In the genomic region with DNA sequence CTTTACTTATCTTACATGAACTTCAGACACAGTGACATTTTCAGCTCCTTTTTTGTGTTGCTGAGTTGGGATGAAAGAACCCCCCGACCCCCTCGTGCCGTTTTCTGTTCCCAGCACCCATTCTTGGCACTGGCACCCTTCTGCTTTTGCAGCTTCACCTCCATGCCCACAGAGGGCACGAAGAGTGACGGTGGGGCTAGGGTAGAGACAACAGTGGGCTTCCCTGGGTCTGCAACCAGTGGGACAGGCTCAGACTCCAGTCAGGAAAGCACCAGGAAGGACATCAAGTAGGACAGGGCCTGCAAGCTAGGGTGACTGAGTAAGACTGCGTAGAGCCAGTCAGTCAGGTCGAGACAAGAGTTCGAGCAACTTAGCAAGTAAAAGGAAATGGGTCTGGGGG, we compare ENCODE assay signal across 11 mouse cellular contexts. TPM values are rescaled to one million over a fixed set of nuclear protein-coding genes. Genes with fewer than 3 reads are reported as not detected.
A peak's percentile ranks its signal among the peaks of the same experiment; 100 is the strongest.
DNase-seq lines count a peak whose midpoint lies in the region; ATAC-seq and TF ChIP-seq lines count a peak whose summit lies in the region.
"Had no signal": no experiment of that assay in that cellular context is flagged by ENCODE, and none has a peak within 500 bp of the region (broad histone marks: within the 10 kb centered on the region; RNA-seq: fewer than 3 reads in every experiment).

No protein-coding gene starts in this region.

- H3K4me2 ChIP-seq in lung, embryonic 14.5 days, result peak overlapping the region; percentile 93
- H3K4me2 ChIP-seq in forebrain, embryonic 12.5 days, result peak overlapping the region; percentile 97
- peak overlapping the region; percentile 96 for H3K4me2 ChIP-seq in limb, embryonic 12.5 days

- H3K4me1 ChIP-seq in lung, embryonic 14.5 days (ENCODE audit: insufficient read depth), result 0 out of 2 replicates have a peak, but pooled peaks cover 4% of the 10 kb centered on the region
- peaks cover 31% of the 10 kb centered on the region for H3K4me1 ChIP-seq in forebrain, embryonic 12.5 days
- H3K4me1 ChIP-seq in limb, embryonic 12.5 days (replicated peaks), result peaks cover 24% of the 10 kb centered on the region
- peaks cover 26% of the 10 kb centered on the region for H3K4me1 ChIP-seq in olfactory bulb, adult 2 months (ENCODE audit: control insufficient read depth, insufficient read depth, low read length)

- no peak for TF ChIP-seq POLR2A in olfactory bulb, adult 2 months (IDR thresholded peaks at IDR 0.05; ENCODE audit: insufficient read depth, low read depth, low read length)

- peak overlapping the region; percentile 46; the same call in 1 of the 2 replicates for H3K27ac ChIP-seq in lung, embryonic 14.5 days (ENCODE audit: low read depth)
- H3K27ac ChIP-seq in forebrain, embryonic 12.5 days, result 0 out of 2 replicates have a peak overlapping the region, but pooled peaks have one; percentile 61
- H3K27ac ChIP-seq in limb, embryonic 12.5 days, result no peak overlapping the region
- H3K27ac ChIP-seq in olfactory bulb, adult 2 months (ENCODE audit: insufficient read depth, low read depth, low read length), result no peak overlapping the region

- ATAC-seq in lung, embryonic 14.5 days (ENCODE audit: insufficient read depth), result peak; percentile 19; the same call in 1 of the 2 replicates
- ATAC-seq in forebrain, embryonic 12.5 days (ENCODE audit: low FRiP score), result peak; percentile 11
- no peak for ATAC-seq in limb, embryonic 12.5 days (ENCODE audit: insufficient number of reproducible peaks, insufficient read depth, low FRiP score, low TSS enrichment, low read depth)
- no peak for ATAC-seq in erythroid progenitor cell, adult 5-6 weeks (replicated peaks; ENCODE audit: low FRiP score, poor library complexity, severe bottlenecking)

- TF ChIP-seq CTCF in lung, embryonic 14.5 days (IDR thresholded peaks at IDR 0.05; ENCODE audit: low read depth), result no peak
- TF ChIP-seq CTCF in olfactory bulb, adult 2 months (IDR thresholded peaks at IDR 0.05; ENCODE audit: insufficient read depth, low read depth, low read length), result no peak

- H3K9ac ChIP-seq in lung, embryonic 14.5 days, result peak overlapping the region; percentile 48
- H3K9ac ChIP-seq in forebrain, embryonic 12.5 days, result no peak overlapping the region
- H3K9ac ChIP-seq in limb, embryonic 12.5 days (replicated peaks), result peak overlapping the region; percentile 38; the same call in 1 of the 2 replicates

- DNase-seq in lung, embryonic 14.5 days, result no peak
- DNase-seq in lung, postnatal 4 days, result no peak
- DNase-seq in thymus, postnatal 4 days, result no peak
- no peak for DNase-seq in urinary bladder, postnatal 14 days (ENCODE audit: low spot score)

- H3K9me3 ChIP-seq in lung, embryonic 14.5 days (ENCODE audit: low read depth, low read length), result no peaks in the 10 kb centered on the region
- no peaks in the 10 kb centered on the region for H3K9me3 ChIP-seq in forebrain, embryonic 12.5 days
- no peaks in the 10 kb centered on the region for H3K9me3 ChIP-seq in limb, embryonic 12.5 days

- H3K27me3 ChIP-seq in lung, embryonic 14.5 days (ENCODE audit: insufficient read depth, low read length), result peaks cover 23% of the 10 kb centered on the region
- H3K27me3 ChIP-seq in forebrain, embryonic 12.5 days, result peaks cover 45% of the 10 kb centered on the region
- peaks cover 66% of the 10 kb centered on the region for H3K27me3 ChIP-seq in limb, embryonic 12.5 days

- H3K36me3 ChIP-seq in lung, embryonic 14.5 days (ENCODE audit: insufficient read depth), result no peaks in the 10 kb centered on the region
- H3K36me3 ChIP-seq in forebrain, embryonic 12.5 days (replicated peaks), result 0 out of 2 replicates have a peak, but pooled peaks cover 3% of the 10 kb centered on the region
- H3K36me3 ChIP-seq in limb, embryonic 12.5 days, result peaks cover 3% of the 10 kb centered on the region; the same call in 1 of the 2 replicates

- WGBS in lung, embryonic 14.5 days, result 50% methylated on average over 8 of the region's 8 CpGs
- WGBS in forebrain, embryonic 12.5 days, result 46% methylated on average over 8 of the region's 8 CpGs
- 52% methylated on average over 8 of the region's 8 CpGs for WGBS in limb, embryonic 12.5 days
- WGBS in olfactory bulb, adult 2 months, result 52% methylated on average over 8 of the region's 8 CpGs

- H3K4me3 ChIP-seq in lung, embryonic 14.5 days (ENCODE audit: low read depth, low read length), result peak overlapping the region; percentile 49
- H3K4me3 ChIP-seq in forebrain, embryonic 12.5 days (replicated peaks), result peak overlapping the region; percentile 64
- peak overlapping the region; percentile 56 for H3K4me3 ChIP-seq in limb, embryonic 12.5 days (replicated peaks)
- H3K4me3 ChIP-seq in olfactory bulb, adult 2 months (ENCODE audit: insufficient read depth, low read depth, low read length), result peak overlapping the region; percentile 89; the same call in 1 of the 2 replicates

RNA-seq across cellular contexts. Expression of gene Rnf208, which starts 1.7 kb away (rescaled TPM):
- polyA plus RNA-seq in lung, embryonic 14.5 days (2014; fragmentation: Nextera tagmentation; extraction: Ambion mirVana), result 7.7 and 9.9 TPM in 2 replicates
- polyA plus RNA-seq in forebrain, embryonic 12.5 days (2016; fragmentation: Nextera tagmentation; extraction: Ambion mirVana), result 30.2 and 37.9 TPM in 2 replicates
- 6.5 and 7.2 TPM in 2 replicates for polyA plus RNA-seq in limb, embryonic 12.5 days (2016; fragmentation: Nextera tagmentation; extraction: Ambion mirVana)
- not detected in 2 replicates for polyA plus RNA-seq in olfactory bulb, adult 2 months (2012; ENCODE audit: insufficient read depth, insufficient read length, low replicate concordance, missing spikeins)
- not detected in 2 replicates for total RNA-seq in erythroid progenitor cell, adult 5-6 weeks (2015; ENCODE audit: low replicate concordance)
- not detected in 2 replicates for total RNA-seq in erythroid progenitor cell, adult 5-6 weeks (2017; ENCODE audit: low replicate concordance)

RNA-seq across cellular contexts. Expression of gene Cysrt1, which starts 1.9 kb away (rescaled TPM):
- not detected in 2 replicates for polyA plus RNA-seq in lung, embryonic 14.5 days (2014; fragmentation: Nextera tagmentation; extraction: Ambion mirVana)
- polyA plus RNA-seq in forebrain, embryonic 12.5 days (2016; fragmentation: Nextera tagmentation; extraction: Ambion mirVana), result not detected in 2 replicates
- 0.26 TPM in 1 of 2 replicates, not detected in the other for polyA plus RNA-seq in limb, embryonic 12.5 days (2016; fragmentation: Nextera tagmentation; extraction: Ambion mirVana)
- polyA plus RNA-seq in olfactory bulb, adult 2 months (2012; ENCODE audit: insufficient read depth, insufficient read length, low replicate concordance, missing spikeins), result not detected in 2 replicates
- not detected in 2 replicates for total RNA-seq in erythroid progenitor cell, adult 5-6 weeks (2015; ENCODE audit: low replicate concordance)
- total RNA-seq in erythroid progenitor cell, adult 5-6 weeks (2017; ENCODE audit: low replicate concordance), result not detected in 2 replicates
- total RNA-seq: gastrocnemius, adult 8-10 months; left cerebral cortex, postnatal 25 days had no signal
- polyA plus RNA-seq: activated CD4-positive, CD25-positive, alpha-beta regulatory T cell, adult 4 months had no signal

RNA-seq across cellular contexts. Expression of gene Rnf224, which starts 3.7 kb away (rescaled TPM):
- not detected in 2 replicates for polyA plus RNA-seq in lung, embryonic 14.5 days (2014; fragmentation: Nextera tagmentation; extraction: Ambion mirVana)
- polyA plus RNA-seq in forebrain, embryonic 12.5 days (2016; fragmentation: Nextera tagmentation; extraction: Ambion mirVana), result not detected in 2 replicates
- polyA plus RNA-seq in limb, embryonic 12.5 days (2016; fragmentation: Nextera tagmentation; extraction: Ambion mirVana), result not detected in 2 replicates
- polyA plus RNA-seq in olfactory bulb, adult 2 months (2012; ENCODE audit: insufficient read depth, insufficient read length, low replicate concordance, missing spikeins), result not detected in 2 replicates
- not detected in 2 replicates for total RNA-seq in erythroid progenitor cell, adult 5-6 weeks (2015; ENCODE audit: low replicate concordance)
- total RNA-seq in erythroid progenitor cell, adult 5-6 weeks (2017; ENCODE audit: low replicate concordance), result not detected in 2 replicates
- total RNA-seq: gastrocnemius, adult 8-10 months; left cerebral cortex, postnatal 25 days had no signal
- polyA plus RNA-seq: activated CD4-positive, CD25-positive, alpha-beta regulatory T cell, adult 4 months had no signal

RNA-seq across cellular contexts. Expression of gene Slc34a3, which starts 6.1 kb away (rescaled TPM):
- not detected in 2 replicates for polyA plus RNA-seq in lung, embryonic 14.5 days (2014; fragmentation: Nextera tagmentation; extraction: Ambion mirVana)
- not detected in 2 replicates for polyA plus RNA-seq in forebrain, embryonic 12.5 days (2016; fragmentation: Nextera tagmentation; extraction: Ambion mirVana)
- not detected in 2 replicates for polyA plus RNA-seq in limb, embryonic 12.5 days (2016; fragmentation: Nextera tagmentation; extraction: Ambion mirVana)
- not detected in 2 replicates for polyA plus RNA-seq in olfactory bulb, adult 2 months (2012; ENCODE audit: insufficient read depth, insufficient read length, low replicate concordance, missing spikeins)
- total RNA-seq in erythroid progenitor cell, adult 5-6 weeks (2015; ENCODE audit: low replicate concordance), result not detected in 2 replicates
- total RNA-seq in erythroid progenitor cell, adult 5-6 weeks (2017; ENCODE audit: low replicate concordance), result not detected in 2 replicates
- total RNA-seq: gastrocnemius, adult 8-10 months; left cerebral cortex, postnatal 25 days had no signal
- polyA plus RNA-seq: activated CD4-positive, CD25-positive, alpha-beta regulatory T cell, adult 4 months had no signal

RNA-seq across cellular contexts. Expression of gene AL732309.1, which starts 6.4 kb away (rescaled TPM):
- 3.5 and 3.6 TPM in 2 replicates for polyA plus RNA-seq in lung, embryonic 14.5 days (2014; fragmentation: Nextera tagmentation; extraction: Ambion mirVana)
- polyA plus RNA-seq in forebrain, embryonic 12.5 days (2016; fragmentation: Nextera tagmentation; extraction: Ambion mirVana), result 4.2 and 6.0 TPM in 2 replicates
- 5.5 and 5.7 TPM in 2 replicates for polyA plus RNA-seq in limb, embryonic 12.5 days (2016; fragmentation: Nextera tagmentation; extraction: Ambion mirVana)
- polyA plus RNA-seq in olfactory bulb, adult 2 months (2012; ENCODE audit: insufficient read depth, insufficient read length, low replicate concordance, missing spikeins), result not detected in 2 replicates
- 4.0 and 4.6 TPM in 2 replicates for total RNA-seq in erythroid progenitor cell, adult 5-6 weeks (2015; ENCODE audit: low replicate concordance)
- total RNA-seq in erythroid progenitor cell, adult 5-6 weeks (2017; ENCODE audit: low replicate concordance), result not detected in 2 replicates

Comparison
In these comparisons a context has a peak if more than half of its experiments do, and no peak if none do; other contexts are left out.
1. ATAC-seq: peak in lung, embryonic 14.5 days (single experiment) and forebrain, embryonic 12.5 days (single experiment); none in limb, embryonic 12.5 days (single experiment) and erythroid progenitor cell, adult 5-6 weeks (single experiment).
2. H3K27ac ChIP-seq: peak in lung, embryonic 14.5 days (single experiment) and forebrain, embryonic 12.5 days (single experiment); none in limb, embryonic 12.5 days (single experiment) and olfactory bulb, adult 2 months (single experiment).
3. Peak in every context shown above with its lines, with median percentiles within 50 percentile points of each other: H3K4me2 ChIP-seq and H3K4me3 ChIP-seq.